Comparison of ENCODE assay signal across 34 mouse cellular contexts in the genomic region with DNA sequence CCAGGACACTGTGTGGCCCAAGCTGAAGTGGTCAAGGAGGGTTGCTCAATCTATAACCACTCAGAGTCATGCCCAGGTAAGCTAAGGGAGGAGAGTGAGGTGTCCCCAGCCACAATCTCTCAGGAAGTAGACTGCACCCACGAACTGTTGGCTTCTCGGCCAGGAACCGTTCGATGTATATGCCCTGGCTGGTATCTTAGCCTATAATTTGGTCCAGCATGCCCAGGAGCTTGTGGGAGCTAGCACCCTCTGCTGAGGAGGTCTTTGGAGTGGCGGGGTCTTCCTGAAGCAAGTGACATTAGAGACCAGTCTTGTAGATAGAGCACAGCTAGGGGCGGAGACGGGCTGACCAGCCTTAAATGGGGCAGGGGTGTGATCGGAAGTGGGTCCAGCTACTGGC. TPM values are rescaled to one million over a fixed set of nuclear protein-coding genes. Genes with fewer than 3 reads are reported as not detected.
"Had no signal": no experiment of that assay in that cellular context is flagged by ENCODE, and none has a peak within 500 bp of the region (broad histone marks: within the 10 kb centered on the region; RNA-seq: fewer than 3 reads in every experiment).

No protein-coding gene starts in this region.

- ATAC-seq: forebrain, embryonic 13.5 days; forebrain, embryonic 14.5 days; forebrain, embryonic 15.5 days; forebrain, embryonic 16.5 days; forebrain, postnatal 0 days had no signal

- DNase-seq: cerebellum, adult 2 months; cerebellum, adult 8-10 months; cerebellum, adult 9-10 months; cerebellum, adult 9-11 months; cerebellum, postnatal 10 days; cerebellum, postnatal 14 days; cerebellum, postnatal 25 days; cerebellum, postnatal 36 days; embryo, embryonic 11 days; forebrain, postnatal 0 days; gastrocnemius, adult 2 months; gastrocnemius, postnatal 10 days; gastrocnemius, postnatal 14 days; gastrocnemius, postnatal 25 days; gastrocnemius, postnatal 36 days; heart, adult 18-20 months; heart, adult 2 months had no signal

- H3K9me3 ChIP-seq: embryonic facial prominence, embryonic 10.5 days; embryonic facial prominence, embryonic 12.5 days; embryonic facial prominence, embryonic 13.5 days; embryonic facial prominence, embryonic 15.5 days; forebrain, embryonic 10.5 days; forebrain, embryonic 12.5 days; forebrain, embryonic 13.5 days; forebrain, embryonic 15.5 days had no signal

- H3K27ac ChIP-seq: embryonic facial prominence, embryonic 12.5 days; embryonic facial prominence, embryonic 13.5 days; embryonic facial prominence, embryonic 15.5 days; forebrain, embryonic 10.5 days; forebrain, embryonic 12.5 days; forebrain, embryonic 13.5 days; forebrain, embryonic 15.5 days; gastrocnemius, adult 2 months; heart, adult 2 months had no signal

- H3K4me3 ChIP-seq: erythroblast, embryonic 14.5 days; forebrain, embryonic 12.5 days; forebrain, embryonic 13.5 days; forebrain, embryonic 15.5 days; gastrocnemius, adult 2 months; heart, adult 2 months had no signal

- H3K9ac ChIP-seq: forebrain, embryonic 12.5 days; forebrain, embryonic 13.5 days; forebrain, embryonic 15.5 days; forebrain, postnatal 0 days had no signal

- H3K36me3 ChIP-seq: embryonic facial prominence, embryonic 10.5 days; embryonic facial prominence, embryonic 12.5 days; embryonic facial prominence, embryonic 13.5 days; embryonic facial prominence, embryonic 15.5 days; forebrain, embryonic 10.5 days; forebrain, embryonic 12.5 days; forebrain, embryonic 15.5 days had no signal

RNA-seq across cellular contexts. Expression of a gene that starts 9.4 kb away (rescaled TPM):
- total RNA-seq: common myeloid progenitor, adult 5-6 weeks; gastrocnemius, adult 18-20 months; gastrocnemius, adult 2 months; gastrocnemius, adult 8-10 months; gastrocnemius, postnatal 10 days; gastrocnemius, postnatal 14 days; gastrocnemius, postnatal 25 days; gastrocnemius, postnatal 36 days; gastrocnemius, postnatal 4 days; heart, adult 18-20 months had no signal
- polyA plus RNA-seq: embryonic facial prominence, embryonic 12.5 days; erythroblast, embryonic 14.5 days had no signal

RNA-seq across cellular contexts. Expression of a gene that starts 9.8 kb away (rescaled TPM):
- total RNA-seq: common myeloid progenitor, adult 5-6 weeks; gastrocnemius, adult 18-20 months; gastrocnemius, postnatal 10 days; gastrocnemius, postnatal 14 days; gastrocnemius, postnatal 25 days; granulocyte monocyte progenitor cell, adult 5-6 weeks; heart, adult 18-20 months; heart, adult 2 months had no signal
- polyA plus RNA-seq: erythroblast, embryonic 14.5 days; forebrain, embryonic 11.5 days had no signal

RNA-seq across cellular contexts. Expression of a gene that starts 41.2 kb away (rescaled TPM):
- total RNA-seq: forebrain, postnatal 0 days; gastrocnemius, adult 2 months had no signal
